Mouse (Mus musculus) bone marrow macrophage, adult 2 months (primary cell): ENCODE data around the gene Dusp3. TPM values are rescaled to one million over a fixed set of nuclear protein-coding genes. Genes with fewer than 3 reads are reported as not detected.

Experiments
- H3K27ac ChIP-seq: 2 replicates; pipeline ENCODE4 v1.5.1; 2012; ENCODE audit warnings: low read depth, low read length; ENCODE audit not compliant: insufficient read depth
- H3K4me1 ChIP-seq: 2 replicates; pipeline ENCODE4 v1.6.1; 2012; ENCODE audit warnings: low read length; ENCODE audit not compliant: control insufficient read depth, insufficient read depth
- H3K4me3 ChIP-seq: 2 replicates; pipeline ENCODE4 v1.5.1; 2012; ENCODE audit warnings: mild to moderate bottlenecking, low read length, moderate library complexity; ENCODE audit not compliant: insufficient read depth
- CTCF ChIP-seq: IDR thresholded peaks from 2 replicates; pipeline ENCODE4 v1.5.1; 2012; ENCODE audit warnings: low read depth, mild to moderate bottlenecking, low read length, moderate library complexity
- POLR2A ChIP-seq: IDR thresholded peaks from 2 replicates; pipeline ENCODE4 v1.6.1; 2012; ENCODE audit warnings: mild to moderate bottlenecking, low read depth, low read length, borderline replicate concordance
- polyA plus RNA-seq: library from polyadenylated mRNA; stranded (reverse); fragments of >200 nt; gene quantifications from 2 replicates; pipeline ENCODE4 v1.2.4, GENCODE M21; 2012; ENCODE audit not compliant: missing spikeins, insufficient read depth, insufficient read length

Dusp3 gene
- 79.3 and 80.4 TPM in 2 replicates for polyA plus RNA-seq

GRCm38 (mm10) chr11:101986913-101987312 lies at the start of gene Dusp3:
Gene Dusp3 (minus strand): TSS chr11:101987013.
- TF ChIP-seq POLR2A (no peak), CTCF (no peak)
- Histone ChIP-seq H3K27ac (no peak within 1 kb of the TSS), H3K4me3 (no peak within 1 kb of the TSS), H3K4me1 (peaks cover 14% of the 10 kb centered on the region)

GRCm38 (mm10) chr11:102036336-102036735 lies 49.5 kb upstream of the Dusp3 start:
- Histone ChIP-seq H3K4me3 (no peak overlapping the region), H3K27ac (no peak overlapping the region), H3K4me1 (no peaks in the 10 kb centered on the region)
- TF ChIP-seq CTCF, result no peak
- TF ChIP-seq POLR2A, result no peak

- Histone ChIP-seq H3K4me1 (no peaks in the 10 kb centered on the region), H3K27ac (no peak overlapping the region), H3K4me3 (no peak overlapping the region)
- TF ChIP-seq CTCF (no peak), POLR2A (no peak)
These were observed 48.7 kb upstream of the Dusp3 start for GRCm38 (mm10) chr11:102035456-102035960.

GRCm38 (mm10) chr11:102034887-102035286 lies 48.1 kb upstream of the Dusp3 start:
- Histone ChIP-seq H3K27ac (no peak overlapping the region), H3K4me1 (no peaks in the 10 kb centered on the region), H3K4me3 (no peak overlapping the region)
- TF ChIP-seq POLR2A, result no peak
- no peak for TF ChIP-seq CTCF

- no peak for TF ChIP-seq CTCF
- TF ChIP-seq POLR2A, result no peak
- H3K4me3 ChIP-seq, result no peak overlapping the region
- H3K27ac ChIP-seq, result no peak overlapping the region
- H3K4me1 ChIP-seq, result no peaks in the 10 kb centered on the region
These were observed 46.3 kb upstream of the Dusp3 start for GRCm38 (mm10) chr11:102033055-102033591.

- TF ChIP-seq CTCF (no peak), POLR2A (no peak)
- no peaks in the 10 kb centered on the region for H3K4me1 ChIP-seq
- H3K27ac ChIP-seq, result no peak overlapping the region
- no peak overlapping the region for H3K4me3 ChIP-seq
These were observed 44.3 kb upstream of the Dusp3 start for GRCm38 (mm10) chr11:102031149-102031548.

- H3K4me1 ChIP-seq, result no peaks in the 10 kb centered on the region
- no peak overlapping the region for H3K27ac ChIP-seq
- H3K4me3 ChIP-seq, result no peak overlapping the region
- TF ChIP-seq CTCF (no peak), POLR2A (no peak)
These were observed 43.2 kb upstream of the Dusp3 start for GRCm38 (mm10) chr11:102029966-102030365.

- H3K4me1 ChIP-seq, result no peaks in the 10 kb centered on the region
- no peak for TF ChIP-seq CTCF
- TF ChIP-seq POLR2A, result no peak
These were observed 42.5 kb upstream of the Dusp3 start for GRCm38 (mm10) chr11:102029304-102029703.

GRCm38 (mm10) chr11:102028087-102028816 lies 41.4 kb upstream of the Dusp3 start, which contains the start of gene Mpp3:
Gene Mpp3 (minus strand): TSS chr11:102028461.
- no peak within 1 kb of the TSS for H3K27ac ChIP-seq
- no peak for TF ChIP-seq CTCF
- TF ChIP-seq POLR2A, result no peak
- no peaks in the 10 kb centered on the region for H3K4me1 ChIP-seq
- H3K4me3 ChIP-seq, result no peak within 1 kb of the TSS

More at GRCm38 (mm10) chr11:102029304-102029703, 42.5 kb upstream of the Dusp3 start:
- Histone ChIP-seq H3K4me3 (no peak overlapping the region), H3K27ac (no peak overlapping the region)
